Mouse (Mus musculus) right cerebral cortex, postnatal 25 days (tissue): ENCODE data around the gene Asf1a.
"Not testable (repeated sequence)": the region's sequence is repeated elsewhere in the genome, so short reads cannot be mapped to it uniquely, and the experiment has no call there.

Experiments used
- DNase-seq: peaks from one replicate; pipeline ENCODE4 v3.0.0; 2022

Asf1a gene

DNA sequence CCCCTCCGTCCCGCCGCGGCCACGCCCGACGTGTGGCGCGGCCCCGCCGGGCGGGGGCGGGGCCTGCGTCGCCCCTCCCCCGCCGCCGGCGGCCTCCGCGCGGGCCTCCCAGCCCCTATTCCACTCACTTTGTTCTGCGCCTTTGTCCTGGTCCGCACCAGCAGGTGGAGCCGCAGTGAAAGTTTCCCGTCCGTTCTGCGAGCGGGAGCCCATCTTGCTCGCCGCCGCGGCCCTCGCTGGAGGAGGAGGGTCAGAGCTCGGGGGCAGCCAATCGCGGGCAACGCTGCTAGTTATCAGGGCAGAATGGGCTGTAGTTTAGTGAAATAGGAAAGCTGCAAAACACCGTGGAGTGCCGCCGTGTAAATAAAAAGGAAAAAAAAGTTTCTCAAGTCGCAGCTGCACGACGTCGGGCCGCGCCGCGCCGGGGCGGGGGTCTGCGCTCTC lies at the start of gene Asf1a:
TSS of gene Asf1a (plus strand) at position 81 of the 444 bp plus-strand sequence.
- peak; percentile 97 for DNase-seq

DNA sequence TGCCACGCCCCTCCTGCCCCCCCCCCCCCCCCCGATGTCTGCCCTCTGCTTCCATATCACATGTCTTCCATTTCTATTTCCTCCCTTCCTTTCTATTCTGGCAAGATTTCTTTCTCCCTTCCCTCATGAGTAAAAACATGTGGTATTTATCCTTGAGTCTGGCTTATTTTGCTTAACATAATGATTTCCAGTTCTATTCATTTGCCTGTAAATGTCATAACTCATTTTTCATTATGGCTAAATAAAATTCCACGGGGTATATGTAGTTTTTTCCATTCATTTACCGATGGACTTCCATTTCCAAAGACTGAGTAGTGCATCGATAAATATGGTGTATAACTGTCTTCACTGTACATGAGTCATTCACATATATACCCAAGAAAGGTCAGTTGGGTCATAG lies 34.6 kb upstream of the Asf1a start:
- no peak for DNase-seq

DNA sequence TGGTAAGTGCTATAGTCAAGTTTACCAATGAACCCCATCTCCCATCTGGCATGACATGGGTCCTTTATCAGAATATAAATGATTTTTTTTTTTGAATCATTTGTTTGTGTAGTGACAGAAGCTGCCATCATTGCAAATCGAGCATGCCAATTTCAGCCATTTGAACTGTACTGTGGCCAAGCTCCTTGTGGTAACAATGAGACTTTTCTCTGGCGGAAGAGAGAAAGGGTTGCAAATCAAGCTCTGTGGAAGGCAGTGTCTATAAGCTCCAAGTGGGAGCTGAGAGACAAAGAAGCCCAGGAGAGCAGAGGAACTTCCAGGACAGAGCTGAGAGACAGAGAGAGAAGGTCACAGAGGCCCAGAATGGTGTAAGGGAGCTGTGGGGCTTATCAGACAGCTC lies 31.0 kb upstream of the Asf1a start:
- no peak for DNase-seq

DNA sequence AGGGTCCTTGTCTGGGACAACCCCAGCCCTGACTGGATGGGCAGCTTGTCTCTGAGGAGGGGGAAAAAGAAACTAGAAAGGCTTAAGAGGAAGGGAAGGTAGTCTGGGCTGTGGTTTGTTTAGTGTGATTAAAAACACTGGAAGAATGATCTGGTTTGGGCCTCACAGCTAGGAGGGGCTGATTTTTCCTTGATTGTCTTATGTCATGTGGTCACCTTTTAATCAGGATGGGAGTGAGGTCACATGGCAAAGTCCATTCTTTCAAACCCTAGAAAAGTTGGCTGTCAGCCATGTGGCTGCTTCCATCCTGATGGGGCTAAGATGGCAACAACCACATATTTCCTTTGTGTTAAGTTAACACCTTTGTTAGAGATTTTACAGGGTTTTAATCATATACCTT lies 28.0 kb upstream of the Asf1a start:
- DNase-seq: no peak

DNA sequence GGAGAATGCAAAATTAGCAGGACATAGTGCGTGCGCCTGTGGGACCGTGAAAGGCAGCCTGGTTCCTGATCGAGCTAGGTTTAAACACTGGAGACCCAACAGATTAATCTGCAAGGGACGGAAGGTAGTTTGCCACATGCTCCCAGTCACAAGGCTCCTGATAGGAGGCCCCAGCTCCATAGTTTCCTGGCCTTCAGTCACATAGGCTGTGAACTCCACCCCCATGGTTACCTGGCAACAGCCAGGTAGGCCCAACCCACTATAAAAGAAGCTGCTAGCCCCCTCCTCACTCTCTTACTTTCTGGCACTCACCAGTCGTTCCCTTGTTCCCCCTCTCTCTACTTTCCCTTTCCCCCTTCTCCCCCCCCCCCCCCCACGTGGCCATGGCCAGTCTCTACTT lies 16.4 kb upstream of the Asf1a start:
- DNase-seq: no peak

DNA sequence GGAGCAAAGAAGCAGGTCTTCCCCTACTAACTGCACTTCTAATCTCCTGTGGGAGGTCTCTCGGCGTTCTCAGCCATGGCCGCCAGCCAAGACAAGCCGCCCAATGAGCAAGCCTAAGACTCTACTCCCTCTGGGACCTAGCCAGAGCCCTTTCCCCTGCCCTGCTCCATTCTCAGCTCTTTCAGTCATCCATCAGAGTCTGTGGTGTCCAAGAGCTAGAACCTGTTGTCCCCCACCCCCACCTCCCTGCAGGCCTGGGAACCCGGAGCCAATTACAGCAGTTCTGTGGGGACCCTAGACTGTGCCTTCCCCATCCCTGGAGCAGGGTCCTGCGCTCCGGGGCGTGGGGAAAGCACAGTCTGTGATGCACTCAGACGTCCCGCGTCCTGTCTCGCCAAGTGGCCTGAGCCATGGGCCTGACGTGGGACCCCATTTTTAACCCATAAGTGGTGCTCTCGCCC lies 15.9 kb upstream of the Asf1a start:
- DNase-seq: peak; percentile 46

DNA sequence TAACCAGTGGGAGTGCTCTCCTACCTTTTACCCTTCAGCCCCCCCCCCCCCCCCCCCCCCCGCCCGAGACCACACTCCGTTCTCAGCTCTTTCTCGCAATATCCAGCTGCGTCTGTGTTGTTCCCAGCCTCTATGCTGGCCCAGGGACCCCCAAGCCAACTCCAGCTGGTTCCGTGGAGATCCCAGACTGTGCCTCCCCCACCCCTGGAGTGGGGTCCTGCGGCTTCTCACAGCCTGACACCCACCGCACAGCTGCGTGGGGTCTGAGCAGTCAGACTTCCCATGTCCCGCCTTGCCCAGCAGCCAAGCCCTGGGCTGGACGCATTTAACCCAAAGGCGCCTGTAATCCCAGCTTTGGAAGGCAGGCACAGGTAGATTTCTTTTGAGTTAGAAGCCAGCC lies 15.5 kb upstream of the Asf1a start:
- no peak for DNase-seq

DNA sequence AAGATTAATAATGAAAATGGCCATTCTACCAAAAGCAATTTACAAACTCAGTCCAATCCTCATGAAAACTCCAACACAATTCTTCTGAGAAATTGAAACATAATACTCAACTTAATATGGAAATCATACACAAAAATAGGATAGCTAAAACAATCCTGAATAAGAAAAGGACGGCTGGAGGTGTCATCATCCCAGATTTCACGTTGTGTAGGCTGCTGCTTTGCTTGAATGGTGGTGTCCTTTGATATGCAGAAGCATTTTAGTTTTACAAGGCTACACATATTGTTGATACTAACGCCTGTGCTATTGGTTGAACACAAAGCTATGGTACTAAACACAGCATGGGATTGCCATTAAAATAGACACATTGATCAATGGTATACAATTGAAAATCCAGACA lies 10.8 kb upstream of the Asf1a start:
- DNase-seq: no peak

DNA sequence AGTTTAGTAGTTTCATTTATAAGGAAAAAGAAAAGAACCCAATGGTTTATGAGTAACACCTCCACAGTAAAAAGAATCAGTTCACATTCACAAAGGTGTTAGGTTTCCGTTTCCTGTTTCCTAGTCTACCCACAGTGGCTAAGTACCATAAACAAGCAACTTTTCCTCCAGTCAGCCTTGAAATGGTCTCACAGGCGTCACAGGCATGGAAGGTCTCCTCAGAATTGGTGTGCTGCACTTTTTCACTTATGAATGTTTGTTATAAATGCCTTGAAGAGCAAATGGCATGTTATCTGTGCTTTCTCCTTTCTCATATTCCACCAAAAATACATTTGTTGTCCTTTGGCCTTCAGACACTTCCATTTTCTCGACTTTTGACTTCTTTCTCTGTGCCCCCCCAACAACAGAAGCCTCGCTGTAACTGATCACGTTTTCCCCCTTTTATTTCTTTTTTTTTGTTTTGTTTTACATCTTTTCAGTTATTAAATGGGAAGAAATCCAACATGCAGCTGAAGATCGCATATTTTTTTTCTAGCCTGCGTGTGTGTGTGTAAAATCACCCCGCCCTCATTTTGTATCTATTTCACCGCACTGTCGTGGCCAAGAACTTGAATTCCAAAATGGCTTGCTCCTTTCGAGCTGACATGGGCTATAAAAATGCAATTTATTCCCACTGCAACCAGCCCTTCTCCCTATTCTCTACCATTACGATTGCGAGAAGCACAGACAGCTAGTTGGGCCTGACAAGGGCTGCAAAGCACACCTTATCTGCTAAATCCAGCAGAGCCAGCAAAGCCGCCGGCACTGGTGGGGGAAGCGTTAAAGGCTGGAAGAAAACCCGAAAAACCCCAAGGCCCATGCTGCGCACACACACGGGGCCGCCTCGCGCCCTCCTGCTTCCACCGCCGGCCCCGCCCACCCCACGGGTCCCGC lies 547 bp upstream of the Asf1a start:
- DNase-seq: no peak

DNA sequence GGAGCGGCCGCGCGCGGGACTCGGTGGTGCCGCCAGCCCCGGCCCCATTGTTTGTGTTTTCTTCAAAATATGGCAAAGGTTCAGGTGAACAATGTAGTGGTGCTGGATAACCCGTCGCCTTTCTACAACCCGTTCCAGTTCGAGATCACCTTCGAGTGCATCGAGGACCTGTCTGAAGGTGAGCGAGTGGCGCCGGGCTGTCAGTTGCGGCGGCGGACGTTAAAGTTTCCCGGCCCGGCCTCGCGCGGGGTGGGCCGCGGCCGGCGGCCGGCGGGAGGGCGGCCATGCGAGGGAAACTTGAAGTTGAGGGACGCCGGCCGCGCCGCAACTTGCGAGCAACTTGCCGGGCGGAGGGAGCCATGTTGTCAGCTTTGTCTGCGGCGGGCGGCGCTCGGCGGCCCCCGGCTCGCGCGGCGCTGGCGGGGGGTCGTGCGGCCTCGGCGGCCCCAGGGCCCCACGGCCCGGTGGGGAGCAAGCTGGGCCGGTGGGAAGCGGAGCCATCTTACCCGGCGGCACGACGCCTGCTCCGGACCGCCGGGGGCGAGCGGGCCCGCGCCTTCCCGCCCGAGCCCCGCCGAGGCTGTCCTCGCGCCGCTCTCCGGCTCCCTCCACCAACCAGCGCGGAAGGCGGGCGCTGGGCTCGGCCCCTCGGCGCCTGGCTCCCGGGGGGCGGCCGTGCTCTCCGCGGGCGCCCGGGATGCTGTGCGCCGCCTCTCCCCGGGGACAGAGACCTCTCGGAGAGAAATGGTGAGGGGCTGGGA lies 744 bp downstream of the Asf1a start:
- DNase-seq: peak; percentile 73

DNA sequence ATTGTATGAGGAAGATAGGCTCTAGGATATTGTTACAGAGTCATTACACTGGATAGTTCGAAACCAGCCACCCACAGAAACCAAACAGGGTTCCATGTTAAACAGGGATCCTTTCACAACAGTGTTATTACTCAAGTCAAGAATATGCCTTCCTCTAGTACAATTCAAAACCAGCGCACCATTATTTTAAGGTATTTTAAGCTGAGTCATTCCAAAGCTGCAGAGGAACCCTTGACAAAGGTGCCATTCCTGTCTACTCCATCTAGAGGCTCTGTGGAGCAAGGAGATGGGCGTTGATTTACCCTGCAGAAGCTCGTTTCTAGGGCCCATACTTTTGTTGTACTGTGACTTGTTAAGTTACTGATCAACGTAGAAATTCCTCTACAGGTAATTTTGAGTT lies 2.3 kb downstream of the Asf1a start:
- DNase-seq: no peak

DNA sequence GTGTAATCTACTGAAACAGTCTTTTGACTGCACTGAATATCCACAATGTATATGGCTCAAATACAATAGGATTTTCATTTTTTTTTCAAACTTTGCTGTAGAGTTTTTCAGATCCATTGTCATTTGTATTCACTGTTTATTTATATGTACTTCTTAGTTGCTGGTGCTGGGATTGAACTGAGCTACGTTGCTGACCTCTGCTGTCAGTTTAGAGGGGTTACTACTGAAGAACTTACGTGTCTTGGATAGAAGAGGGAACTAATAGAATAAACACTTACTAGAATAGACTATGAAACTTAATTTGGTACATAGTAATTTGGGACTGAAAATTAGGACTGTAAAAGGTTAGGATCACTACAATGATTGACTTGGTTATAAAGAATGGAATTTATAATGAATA lies 8.8 kb downstream of the Asf1a start:
- no peak for DNase-seq

DNA sequence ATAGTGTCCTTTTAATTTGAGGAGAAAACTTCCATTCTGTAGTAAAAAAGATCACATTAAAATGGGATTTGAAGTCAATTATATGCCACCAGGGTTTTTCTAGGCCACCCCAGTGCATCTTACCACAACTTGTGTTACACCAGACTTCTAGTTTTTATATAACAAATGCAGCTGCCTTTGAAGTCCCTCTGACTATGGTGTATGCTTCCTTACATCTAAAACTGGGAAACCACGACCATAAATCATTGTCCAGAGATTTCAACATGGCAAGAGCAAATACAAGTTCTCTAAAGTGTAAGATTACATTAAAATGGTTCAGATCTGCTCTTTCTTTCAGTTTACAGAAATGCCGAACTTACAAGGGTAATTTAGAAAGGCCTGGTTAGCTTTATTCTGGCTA lies 11.7 kb downstream of the Asf1a start:
- DNase-seq: no peak

DNA sequence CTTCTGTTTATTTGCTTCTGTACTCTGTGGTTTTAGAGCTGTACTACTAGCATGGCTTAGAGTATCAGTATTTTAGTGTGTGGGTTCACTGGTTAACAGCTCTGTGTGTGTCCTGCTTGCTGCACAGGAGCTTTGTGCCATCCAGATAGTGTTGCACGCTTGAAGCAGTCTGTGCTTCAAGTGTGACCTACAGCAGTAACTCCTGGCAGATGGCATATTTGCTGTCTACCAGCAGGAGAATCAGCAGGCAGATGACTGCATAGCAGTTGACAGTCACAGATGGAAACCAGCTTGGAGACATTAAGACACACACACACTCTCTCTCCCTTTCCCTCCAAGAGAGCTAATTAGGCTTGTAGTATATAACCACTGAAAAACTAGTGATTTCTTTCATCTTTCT lies 15.6 kb downstream of the Asf1a start:
- no peak for DNase-seq

DNA sequence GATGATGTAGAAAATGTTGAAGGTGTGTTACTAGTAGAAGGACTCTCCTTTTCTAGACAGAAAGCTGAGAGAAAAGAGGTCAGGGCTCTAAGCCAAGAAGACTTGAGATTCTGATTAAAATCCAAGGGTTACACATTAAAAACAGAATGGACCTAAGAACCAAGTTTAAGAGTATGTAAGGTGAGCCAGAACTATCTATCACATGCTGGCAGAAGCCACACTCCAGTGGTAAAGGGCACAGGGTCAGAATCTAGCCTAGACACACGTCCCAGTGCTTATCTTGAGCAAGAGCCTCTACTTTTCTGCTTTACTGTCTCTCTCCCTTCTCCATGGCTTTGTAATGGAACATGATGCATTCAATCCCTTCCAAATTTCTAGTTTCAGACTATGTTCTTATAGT lies 17.4 kb downstream of the Asf1a start:
- DNase-seq: no peak

DNA sequence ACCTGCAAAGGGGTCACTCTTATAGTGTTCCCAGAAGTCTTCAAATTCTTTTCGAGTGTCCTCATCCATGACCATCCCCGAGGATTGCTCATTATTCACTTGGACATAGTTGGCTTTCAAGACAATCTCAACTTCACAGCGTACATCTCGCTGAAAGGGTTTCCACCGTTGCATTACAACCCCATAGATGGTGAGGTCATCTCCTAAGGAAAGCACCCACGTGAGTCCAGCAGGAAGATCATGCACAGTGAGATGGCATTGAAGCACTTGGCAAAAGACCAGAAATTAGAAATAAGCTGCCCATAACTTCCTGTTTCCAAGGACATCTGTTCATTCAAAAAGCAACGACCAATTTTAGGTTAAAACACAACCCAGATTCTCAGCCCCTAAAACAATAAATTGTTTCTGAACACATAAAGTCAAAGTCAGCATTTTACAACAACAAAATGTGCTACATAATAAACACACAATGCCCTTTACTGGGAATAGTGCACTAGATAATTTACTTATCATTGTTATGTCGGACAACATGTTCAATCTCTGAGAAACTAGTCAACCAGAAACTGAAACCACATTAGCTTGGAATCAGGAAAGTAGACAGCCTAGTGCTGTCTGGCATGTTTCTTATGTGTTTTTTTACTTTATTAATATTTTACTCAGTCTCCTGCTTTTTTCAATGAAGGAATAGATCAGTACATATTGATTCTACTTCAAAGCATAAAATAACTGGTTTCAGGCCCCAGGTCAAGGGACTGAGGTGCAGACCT lies 19.5 kb downstream of the Asf1a start:
- DNase-seq: no peak

DNA sequence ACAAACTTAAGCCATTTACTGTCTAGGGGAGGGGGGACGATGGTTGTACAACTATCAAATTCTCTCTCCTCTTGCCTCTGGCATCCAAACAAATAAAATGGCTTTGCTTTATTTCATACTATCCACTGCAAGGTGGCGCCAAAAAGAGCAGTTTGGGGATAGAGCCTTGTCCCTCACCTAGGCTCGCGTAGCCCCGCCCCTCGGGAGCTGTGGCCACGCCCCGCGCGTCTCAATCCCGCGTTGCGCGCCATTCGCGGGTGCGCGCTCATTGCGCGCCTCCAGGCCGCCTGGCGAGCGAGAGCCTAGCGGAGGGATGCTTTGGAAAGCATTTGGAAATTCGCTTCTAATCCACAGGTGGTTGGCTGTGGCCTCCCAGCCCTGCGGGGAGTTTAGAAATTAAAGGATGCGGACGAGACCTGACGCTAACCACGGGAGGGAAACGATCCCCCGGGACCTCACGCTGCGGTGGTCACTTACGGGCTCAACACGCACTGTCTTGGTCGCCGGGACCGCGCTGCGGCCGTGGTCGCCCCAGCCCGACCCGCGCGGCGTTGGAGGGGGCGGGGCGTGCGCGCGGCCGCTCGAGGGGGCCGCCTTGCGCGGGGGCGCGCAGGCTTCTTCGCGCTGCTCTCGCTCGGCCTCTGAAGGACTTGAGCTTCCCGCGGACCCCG lies 32.8 kb downstream of the Asf1a start:
- peak; percentile 90 for DNase-seq

DNA sequence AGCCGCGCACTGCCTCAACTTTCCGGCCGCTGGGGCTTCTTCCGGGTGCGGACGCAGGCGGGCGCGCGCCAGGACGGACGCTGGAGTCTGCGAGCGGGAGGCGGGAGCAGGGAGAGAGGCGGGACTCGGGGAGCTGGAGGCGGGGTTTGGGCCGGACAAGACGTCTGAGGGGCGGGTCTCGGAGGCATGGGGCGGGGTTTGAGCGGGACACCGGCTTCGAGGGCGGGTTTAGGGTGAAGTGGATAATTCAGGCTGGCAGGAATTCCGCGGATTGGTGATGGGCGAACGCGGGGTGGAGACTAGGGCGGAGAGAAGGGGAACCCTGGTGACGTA lies 33.3 kb downstream of the Asf1a start:
- DNase-seq: peak; percentile 93

DNA sequence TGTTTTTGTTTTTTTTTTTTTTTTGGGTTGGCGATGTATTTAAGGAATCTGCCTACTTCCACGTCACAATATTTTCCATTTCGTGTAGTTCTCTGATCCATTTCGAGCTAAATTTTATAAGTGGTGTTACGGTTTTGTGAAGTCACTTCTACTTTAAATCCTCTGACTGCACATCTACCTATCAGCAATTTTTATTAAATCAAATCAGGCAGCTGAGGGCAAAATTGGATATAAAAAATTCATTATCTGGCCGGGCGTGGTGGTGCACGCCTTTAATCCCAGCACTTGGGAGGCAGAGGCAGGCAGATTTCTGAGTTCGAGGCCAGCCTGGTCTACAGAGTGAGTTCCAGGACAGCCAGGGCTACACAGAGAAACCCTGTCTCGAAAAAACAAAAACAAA lies 33.8 kb downstream of the Asf1a start, which contains the start of gene Mcm9:
TSS of gene Mcm9 (minus strand) at position 101 of the 400 bp plus-strand sequence.
- DNase-seq: not testable (repeated sequence)

DNA sequence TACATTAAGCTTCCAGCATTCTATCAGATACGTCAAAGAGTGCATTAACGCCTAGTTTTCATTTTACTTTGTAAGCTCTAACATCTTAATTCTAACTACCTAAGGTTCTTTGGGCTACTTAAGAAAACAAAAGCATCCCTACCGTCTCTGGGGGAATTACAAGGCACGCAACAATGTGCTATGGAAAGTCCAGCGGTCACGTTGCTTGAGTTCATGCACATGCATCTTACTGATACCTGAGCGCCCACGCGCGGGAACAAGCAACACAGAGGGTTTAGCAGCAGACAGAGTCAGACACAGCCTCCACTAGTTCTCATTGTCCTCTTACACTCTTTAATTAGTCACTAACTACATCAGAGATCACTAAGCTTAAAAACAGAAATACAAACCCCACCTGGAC lies 37.6 kb downstream of the Asf1a start:
- no peak for DNase-seq

DNA sequence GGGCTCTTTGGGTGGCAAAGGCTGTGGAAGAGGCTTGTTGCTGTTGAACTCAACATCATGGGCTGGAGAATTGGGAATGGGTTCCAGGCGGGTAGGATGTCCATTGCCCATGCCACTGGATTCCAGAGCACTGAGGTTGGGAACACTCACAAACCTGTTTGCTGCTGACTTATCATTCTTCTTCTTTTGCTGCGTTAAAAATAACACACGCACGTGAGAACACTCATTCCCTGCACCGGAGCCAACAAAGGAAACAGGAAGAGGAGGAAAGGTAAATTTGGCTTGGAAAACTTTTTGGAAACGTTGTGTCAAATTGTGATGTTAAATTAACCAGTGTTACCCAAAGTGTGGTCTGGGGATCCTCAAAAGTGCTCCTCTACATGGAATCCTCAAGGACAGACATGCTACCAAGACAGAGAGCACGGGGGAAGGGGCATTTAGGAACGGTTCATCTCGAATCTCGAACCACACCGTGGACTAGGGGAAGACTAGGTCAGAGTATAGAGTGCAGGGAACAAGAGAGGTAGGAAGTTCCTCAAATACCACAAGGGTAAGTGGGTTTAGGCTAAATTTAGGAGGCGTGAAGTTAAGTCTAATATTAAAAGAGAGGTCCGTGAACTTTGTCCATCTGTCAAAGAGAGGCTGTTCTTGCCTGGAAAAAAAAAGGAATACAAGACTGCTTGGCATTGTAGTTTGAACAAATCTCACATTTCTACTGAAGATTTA lies 38.9 kb downstream of the Asf1a start:
- no peak for DNase-seq

DNA sequence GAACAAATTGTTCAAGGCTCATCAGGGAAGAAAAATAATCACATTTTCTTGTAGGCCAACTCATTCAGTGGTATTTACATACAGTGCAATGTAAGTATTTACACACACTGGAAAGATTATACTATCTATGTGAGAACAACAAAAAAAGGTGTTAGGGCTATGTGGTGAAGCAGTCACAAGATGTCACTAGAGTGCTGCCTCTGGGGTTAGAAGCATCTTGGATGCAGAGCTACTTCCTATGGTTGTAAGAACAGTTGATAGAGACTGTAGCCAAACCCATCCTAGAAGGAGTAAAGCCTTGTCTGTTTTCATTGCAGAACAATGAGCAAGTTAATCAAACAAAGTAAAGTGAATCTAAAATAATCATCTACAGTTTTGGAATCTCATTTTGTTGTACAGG lies 45.0 kb downstream of the Asf1a start:
- no peak for DNase-seq
